Mouse (Mus musculus): ENCODE measurements around the gene Nrxn2. TPM values are rescaled to one million over a fixed set of nuclear protein-coding genes. Genes with fewer than 3 reads are reported as not detected.

The Nrxn2 gene
- polyA plus RNA-seq, 1 experiment from 2014 or later = 2.8 TPM

DNA sequence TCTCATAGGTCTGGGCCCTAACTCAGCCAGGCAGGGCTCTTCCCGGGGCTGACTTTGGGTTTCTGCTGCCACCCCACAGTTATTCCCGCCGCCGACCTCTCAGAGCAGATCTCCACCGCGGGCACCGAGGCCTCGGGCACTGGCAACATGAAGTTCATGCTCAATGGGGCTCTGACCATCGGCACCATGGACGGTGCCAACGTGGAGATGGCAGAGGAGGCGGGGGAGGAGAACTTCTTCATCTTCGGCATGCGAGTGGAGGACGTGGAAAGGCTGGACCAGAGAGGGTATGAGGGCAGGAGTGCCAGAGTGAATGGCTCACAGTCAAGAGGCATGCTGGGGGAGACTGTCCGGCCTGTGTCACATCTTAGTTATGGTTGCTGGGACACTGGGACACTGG lies 24.9 kb upstream of the Nrxn2 start:
- Histone ChIP-seq H3K27me3 (peaks cover 14% of the 10 kb centered on the region), H3K36me3 (no peaks in the 10 kb centered on the region), H3K4me1 (peaks cover 13% of the 10 kb centered on the region), H3K9me3 (no peaks in the 10 kb centered on the region), H3K27ac (no peak overlapping the region), H3K4me2 (replicated peaks) (no peak overlapping the region), H3K4me3 (no peak overlapping the region), H3K9ac (no peak overlapping the region)
- ATAC-seq (ENCODE audit: insufficient number of reproducible peaks, insufficient read depth, low FRiP score, low TSS enrichment) = no peak
- WGBS = 89% methylated on average over 16 of the region's 16 CpGs

DNA sequence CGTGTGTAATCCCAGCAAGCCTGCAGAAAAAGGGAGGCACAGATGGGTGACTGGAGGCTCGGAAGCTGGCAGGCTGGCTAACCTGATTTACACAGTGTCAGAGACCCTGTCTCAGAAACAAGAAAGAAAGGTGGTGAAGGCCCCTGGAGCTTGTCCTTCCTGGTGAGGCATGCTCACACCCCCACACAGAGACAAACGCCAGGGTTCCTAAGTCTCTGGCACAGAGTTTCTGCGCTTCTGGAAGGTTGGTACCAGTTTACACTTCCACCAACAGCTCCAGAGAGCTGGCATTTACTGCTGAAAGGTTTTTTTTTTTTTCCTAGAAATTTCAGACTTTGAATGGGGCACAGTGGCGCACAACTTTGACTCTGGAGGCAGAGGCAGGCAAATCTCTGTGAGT lies 22.3 kb upstream of the Nrxn2 start:
- Histone ChIP-seq H3K27me3 (peaks cover 35% of the 10 kb centered on the region), H3K4me3 (no peak overlapping the region), H3K4me1 (peaks cover 24% of the 10 kb centered on the region), H3K36me3 (no peaks in the 10 kb centered on the region), H3K9ac (no peak overlapping the region), H3K27ac (no peak overlapping the region), H3K4me2 (replicated peaks) (no peak overlapping the region), H3K9me3 (no peaks in the 10 kb centered on the region)
- no peak for ATAC-seq (ENCODE audit: insufficient number of reproducible peaks, insufficient read depth, low FRiP score, low TSS enrichment)
- WGBS = 92% methylated on average over 5 of the region's 5 CpGs

DNA sequence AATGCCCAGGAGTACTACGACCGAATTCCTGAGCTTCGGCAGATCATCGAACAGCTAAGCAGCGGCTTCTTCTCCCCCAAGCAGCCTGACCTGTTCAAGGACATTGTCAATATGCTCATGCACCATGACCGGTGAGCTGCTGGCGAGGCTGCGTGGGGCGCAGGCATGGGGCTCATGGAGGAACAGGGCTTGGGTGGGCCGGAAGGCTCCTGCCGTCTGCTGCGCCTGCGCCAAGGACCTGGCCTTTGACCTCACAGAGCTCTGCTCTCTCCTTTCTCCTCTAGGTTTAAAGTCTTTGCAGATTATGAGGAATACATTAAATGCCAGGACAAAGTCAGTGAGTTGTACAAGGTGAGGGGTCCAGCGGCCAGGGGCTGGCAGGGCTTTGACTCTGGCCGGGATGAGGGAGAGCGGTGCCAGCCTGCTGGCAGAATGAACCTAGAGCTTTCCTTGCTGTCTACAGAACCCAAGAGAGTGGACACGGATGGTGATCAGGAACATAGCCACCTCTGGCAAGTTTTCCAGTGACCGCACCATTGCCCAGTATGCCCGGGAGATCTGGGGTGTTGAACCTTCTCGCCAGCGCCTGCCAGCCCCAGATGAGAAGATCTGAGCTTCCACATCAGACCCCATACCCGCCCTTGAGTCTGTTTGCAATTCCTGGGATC lies 20.8 kb upstream of the Nrxn2 start:
- Histone ChIP-seq H3K4me1 (peaks cover 34% of the 10 kb centered on the region), H3K27ac (no peak overlapping the region), H3K4me3 (no peak overlapping the region), H3K36me3 (no peaks in the 10 kb centered on the region), H3K27me3 (peaks cover 50% of the 10 kb centered on the region), H3K4me2 (replicated peaks) (no peak overlapping the region), H3K9me3 (no peaks in the 10 kb centered on the region), H3K9ac (no peak overlapping the region)
- WGBS = 86% methylated on average over 22 of the region's 22 CpGs
- no peak for ATAC-seq (ENCODE audit: insufficient number of reproducible peaks, insufficient read depth, low FRiP score, low TSS enrichment)

- H3K4me3 ChIP-seq = peak overlapping the region; percentile 61
- H3K27ac ChIP-seq = no peak overlapping the region
- H3K36me3 ChIP-seq = no peaks in the 10 kb centered on the region
- H3K4me1 ChIP-seq = peaks cover 34% of the 10 kb centered on the region
- WGBS = under 1% methylated on average over 39 of the region's 39 CpGs
- no peak for ATAC-seq (ENCODE audit: insufficient number of reproducible peaks, insufficient read depth, low FRiP score, low TSS enrichment)
- peaks cover 58% of the 10 kb centered on the region for H3K27me3 ChIP-seq
- no peaks in the 10 kb centered on the region for H3K9me3 ChIP-seq
- H3K4me2 ChIP-seq (replicated peaks) = peak overlapping the region; percentile 100
- H3K9ac ChIP-seq = peak overlapping the region; percentile 66; the same call in 1 of the 2 replicates
Observed at GRCm38 (mm10) chr19:6398447-6399284, 19.9 kb upstream of the Nrxn2 start.

- Histone ChIP-seq H3K27ac (0 out of 2 replicates have a peak within 1 kb of the TSS, but pooled peaks have one; percentile 46), H3K9ac (peak within 1 kb of the TSS; percentile 66), H3K36me3 (no peaks in the 10 kb centered on the region), H3K9me3 (no peaks in the 10 kb centered on the region), H3K27me3 (peaks cover 60% of the 10 kb centered on the region), H3K4me3 (peak within 1 kb of the TSS; percentile 61), H3K4me2 (replicated peaks) (peak within 1 kb of the TSS; percentile 100), H3K4me1 (peaks cover 34% of the 10 kb centered on the region)
- WGBS = 1% methylated on average over 48 of the region's 87 CpGs
- no peak for ATAC-seq (ENCODE audit: insufficient number of reproducible peaks, insufficient read depth, low FRiP score, low TSS enrichment)
Observed at GRCm38 (mm10) chr19:6399285-6400095, 19.0 kb upstream of the Nrxn2 start, which contains the start of gene Rasgrp2. Gene Rasgrp2 (plus strand): TSS chr19:6399340.

- no peaks in the 10 kb centered on the region for H3K36me3 ChIP-seq
- H3K27me3 ChIP-seq = peaks cover 60% of the 10 kb centered on the region
- H3K9ac ChIP-seq = peak overlapping the region; percentile 66
- H3K27ac ChIP-seq = no peak overlapping the region
- H3K9me3 ChIP-seq = no peaks in the 10 kb centered on the region
- H3K4me1 ChIP-seq = peaks cover 34% of the 10 kb centered on the region
- WGBS = 3% methylated on average over 29 of the region's 29 CpGs
- no peak for ATAC-seq (ENCODE audit: insufficient number of reproducible peaks, insufficient read depth, low FRiP score, low TSS enrichment)
- H3K4me3 ChIP-seq = peak overlapping the region; percentile 61
- peak overlapping the region; percentile 100 for H3K4me2 ChIP-seq (replicated peaks)
Observed at GRCm38 (mm10) chr19:6400096-6401086, 18.1 kb upstream of the Nrxn2 start.

GRCm38 (mm10) chr19:6401131-6401815 lies 17.3 kb upstream of the Nrxn2 start:
- peak; percentile 2; the same call in 1 of the 2 replicates for ATAC-seq (ENCODE audit: insufficient number of reproducible peaks, insufficient read depth, low FRiP score, low TSS enrichment)
- Histone ChIP-seq H3K4me1 (peaks cover 34% of the 10 kb centered on the region), H3K9ac (0 out of 2 replicates have a peak overlapping the region, but pooled peaks have one; percentile 15)

GRCm38 (mm10) chr19:6401951-6402350 lies 16.6 kb upstream of the Nrxn2 start:
- no peak for ATAC-seq (ENCODE audit: insufficient number of reproducible peaks, insufficient read depth, low FRiP score, low TSS enrichment)
- peak overlapping the region; percentile 61 for H3K4me3 ChIP-seq
- H3K4me1 ChIP-seq = peaks cover 34% of the 10 kb centered on the region
- WGBS = 7% methylated on average over 9 of the region's 9 CpGs
- H3K36me3 ChIP-seq = no peaks in the 10 kb centered on the region
- peaks cover 60% of the 10 kb centered on the region for H3K27me3 ChIP-seq
- H3K9me3 ChIP-seq = no peaks in the 10 kb centered on the region
- H3K9ac ChIP-seq = 0 out of 2 replicates have a peak overlapping the region, but pooled peaks have one; percentile 15
- H3K4me2 ChIP-seq (replicated peaks) = peak overlapping the region; percentile 61
- no peak overlapping the region for H3K27ac ChIP-seq

More at GRCm38 (mm10) chr19:6401131-6401815, 17.3 kb upstream of the Nrxn2 start:
- no peaks in the 10 kb centered on the region for H3K9me3 ChIP-seq
- WGBS = 1% methylated on average over 32 of the region's 32 CpGs
- H3K27me3 ChIP-seq = peaks cover 60% of the 10 kb centered on the region
- peak overlapping the region; percentile 61 for H3K4me3 ChIP-seq
- no peak overlapping the region for H3K27ac ChIP-seq
- no peaks in the 10 kb centered on the region for H3K36me3 ChIP-seq
- peak overlapping the region; percentile 61 for H3K4me2 ChIP-seq (replicated peaks)

DNA sequence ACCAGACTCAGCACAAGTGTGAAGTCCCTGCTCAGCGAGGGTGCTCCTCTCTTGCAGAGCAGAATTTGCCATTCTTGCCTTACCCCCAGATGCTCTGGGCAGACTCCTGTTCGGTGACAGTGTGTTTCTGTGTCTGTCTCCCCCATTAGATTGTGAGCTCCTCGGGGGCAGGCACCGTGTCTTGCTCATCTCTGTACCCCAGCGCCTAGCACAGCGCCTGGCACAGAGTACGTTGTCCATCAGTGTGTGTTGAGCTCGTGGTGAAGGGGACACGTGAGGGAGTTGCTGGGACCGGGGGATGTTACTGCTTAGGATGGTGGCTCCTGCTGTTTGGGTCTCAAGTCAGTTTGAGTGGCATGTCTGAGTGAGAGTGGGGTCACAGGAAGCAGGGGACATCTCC lies 14.7 kb upstream of the Nrxn2 start:
- H3K4me1 ChIP-seq = peaks cover 28% of the 10 kb centered on the region
- no peaks in the 10 kb centered on the region for H3K9me3 ChIP-seq
- ATAC-seq (ENCODE audit: insufficient number of reproducible peaks, insufficient read depth, low FRiP score, low TSS enrichment) = no peak
- H3K27ac ChIP-seq = no peak overlapping the region
- H3K4me3 ChIP-seq = no peak overlapping the region
- no peak overlapping the region for H3K9ac ChIP-seq
- H3K4me2 ChIP-seq (replicated peaks) = no peak overlapping the region
- H3K27me3 ChIP-seq = peaks cover 45% of the 10 kb centered on the region
- no peaks in the 10 kb centered on the region for H3K36me3 ChIP-seq
- WGBS = 83% methylated on average over 10 of the region's 10 CpGs

GRCm38 (mm10) chr19:6405433-6405832 lies 13.1 kb upstream of the Nrxn2 start:
- no peak for ATAC-seq (ENCODE audit: insufficient number of reproducible peaks, insufficient read depth, low FRiP score, low TSS enrichment)
- Histone ChIP-seq H3K4me1 (peaks cover 17% of the 10 kb centered on the region), H3K4me2 (replicated peaks) (no peak overlapping the region), H3K9me3 (no peaks in the 10 kb centered on the region), H3K27ac (no peak overlapping the region), H3K9ac (no peak overlapping the region), H3K4me3 (no peak overlapping the region), H3K27me3 (peaks cover 33% of the 10 kb centered on the region), H3K36me3 (no peaks in the 10 kb centered on the region)
- whole genome bisulfite sequencing = 73% methylated on average over 10 of the region's 10 CpGs
